Comparison of ENCODE assay signal across 8 mouse cellular contexts in genomic region chr3:68542944-68543501, GRCm38 (mm10).
DNase-seq lines count a peak whose midpoint lies in the region; ATAC-seq and TF ChIP-seq lines count a peak whose summit lies in the region.

No protein-coding gene starts in this region.

- H3K36me3 ChIP-seq in C2C12 (ENCODE audit: control insufficient read depth, insufficient read depth), result peaks cover 7% of the 10 kb centered on the region
- no peaks in the 10 kb centered on the region for H3K36me3 ChIP-seq in heart, embryonic 11.5 days (ENCODE audit: control insufficient read depth, insufficient read depth, low read length)
- no peaks in the 10 kb centered on the region for H3K36me3 ChIP-seq in kidney, embryonic 14.5 days (ENCODE audit: control insufficient read depth, insufficient read depth, low read length)
- H3K36me3 ChIP-seq in limb, embryonic 12.5 days, result no peaks in the 10 kb centered on the region
- H3K36me3 ChIP-seq in midbrain, embryonic 13.5 days, result no peaks in the 10 kb centered on the region
- H3K36me3 ChIP-seq in stomach, postnatal 0 days (ENCODE audit: control insufficient read depth, insufficient read depth, low read length), result no peaks in the 10 kb centered on the region

- no peaks in the 10 kb centered on the region for H3K9me3 ChIP-seq in heart, embryonic 11.5 days (replicated peaks; ENCODE audit: control insufficient read depth, low read length)
- no peaks in the 10 kb centered on the region for H3K9me3 ChIP-seq in kidney, embryonic 14.5 days (ENCODE audit: control insufficient read depth, low read length)
- H3K9me3 ChIP-seq in limb, embryonic 12.5 days, result peaks cover 6% of the 10 kb centered on the region; the same call in 1 of the 2 replicates
- H3K9me3 ChIP-seq in midbrain, embryonic 13.5 days, result no peaks in the 10 kb centered on the region
- no peaks in the 10 kb centered on the region for H3K9me3 ChIP-seq in stomach, postnatal 0 days (ENCODE audit: control insufficient read depth, low read length)

- H3K27ac ChIP-seq in embryonic fibroblast, embryonic 13.5 days (ENCODE audit: insufficient read depth, low read length), result peak overlapping the region; percentile 75; the same call in 1 of the 2 replicates
- no peak overlapping the region for H3K27ac ChIP-seq in heart, embryonic 11.5 days (ENCODE audit: low read depth, low read length)
- no peak overlapping the region for H3K27ac ChIP-seq in kidney, embryonic 14.5 days (ENCODE audit: low read depth, low read length)
- H3K27ac ChIP-seq in limb, embryonic 12.5 days, result no peak overlapping the region
- no peak overlapping the region for H3K27ac ChIP-seq in midbrain, embryonic 13.5 days
- 0 out of 2 replicates have a peak overlapping the region, but pooled peaks have one; percentile 18 for H3K27ac ChIP-seq in stomach, postnatal 0 days (replicated peaks)

- no peak for TF ChIP-seq CTCF in C2C12 (IDR thresholded peaks at IDR 0.05; ENCODE audit: control insufficient read depth, insufficient read depth, insufficient read length)
- TF ChIP-seq CTCF in embryonic fibroblast, embryonic 13.5 days (IDR thresholded peaks at IDR 0.05; ENCODE audit: borderline replicate concordance, insufficient read depth, low read length), result no peak
- peak; percentile 80 for TF ChIP-seq CTCF in stomach, postnatal 0 days (IDR thresholded peaks at IDR 0.05; ENCODE audit: low read depth)

- no peaks in the 10 kb centered on the region for H3K27me3 ChIP-seq in C2C12 (ENCODE audit: control insufficient read depth, insufficient read depth, insufficient read length)
- H3K27me3 ChIP-seq in heart, embryonic 11.5 days (ENCODE audit: control insufficient read depth, insufficient read depth, low read length), result no peaks in the 10 kb centered on the region
- no peaks in the 10 kb centered on the region for H3K27me3 ChIP-seq in kidney, embryonic 14.5 days (ENCODE audit: control insufficient read depth, insufficient read depth, low read length)
- peaks cover 7% of the 10 kb centered on the region for H3K27me3 ChIP-seq in limb, embryonic 12.5 days
- H3K27me3 ChIP-seq in midbrain, embryonic 13.5 days, result no peaks in the 10 kb centered on the region
- no peaks in the 10 kb centered on the region for H3K27me3 ChIP-seq in stomach, postnatal 0 days (ENCODE audit: control insufficient read depth, insufficient read depth, low read length)

- H3K4me2 ChIP-seq in heart, embryonic 11.5 days, result peak overlapping the region; percentile 67
- H3K4me2 ChIP-seq in kidney, embryonic 14.5 days (replicated peaks; ENCODE audit: low read depth, low read length), result peak overlapping the region; percentile 37
- peak overlapping the region; percentile 52 for H3K4me2 ChIP-seq in limb, embryonic 12.5 days
- peak overlapping the region; percentile 51 for H3K4me2 ChIP-seq in midbrain, embryonic 13.5 days (replicated peaks)
- H3K4me2 ChIP-seq in stomach, postnatal 0 days (replicated peaks; ENCODE audit: low read depth), result peak overlapping the region; percentile 49

- peaks cover 3% of the 10 kb centered on the region; the same call in 1 of the 2 replicates for H3K4me1 ChIP-seq in embryonic fibroblast, embryonic 13.5 days (ENCODE audit: control insufficient read depth, insufficient read depth, low read length)
- peaks cover 20% of the 10 kb centered on the region for H3K4me1 ChIP-seq in heart, embryonic 11.5 days (ENCODE audit: control insufficient read depth, insufficient read depth, low read length)
- H3K4me1 ChIP-seq in kidney, embryonic 14.5 days (ENCODE audit: control insufficient read depth, insufficient read depth, low read length), result no peaks in the 10 kb centered on the region
- no peaks in the 10 kb centered on the region; the same call in 1 of the 2 replicates for H3K4me1 ChIP-seq in limb, embryonic 12.5 days (replicated peaks)
- H3K4me1 ChIP-seq in midbrain, embryonic 13.5 days (replicated peaks), result peaks cover 22% of the 10 kb centered on the region
- H3K4me1 ChIP-seq in stomach, postnatal 0 days (replicated peaks; ENCODE audit: control insufficient read depth, insufficient read depth), result no peaks in the 10 kb centered on the region

- peaks cover 31% of the 10 kb centered on the region for H3K79me3 ChIP-seq in C2C12 (ENCODE audit: low read depth)

- DNase-seq in brain, adult 2 months (ENCODE audit: low read depth, low spot score), result peak; percentile 89
- peak; percentile 61 for DNase-seq in stomach, postnatal 0 days (ENCODE audit: low spot score)

- no peak for TF ChIP-seq EP300 in stomach, postnatal 0 days (optimal IDR thresholded peaks at IDR 0.05)

- no peak overlapping the region for H3K4me3 ChIP-seq in C2C12 (ENCODE audit: insufficient read depth, poor library complexity, severe bottlenecking)
- H3K4me3 ChIP-seq in embryonic fibroblast, embryonic 13.5 days (ENCODE audit: insufficient read depth, low read length), result peak overlapping the region; percentile 27
- peak overlapping the region; percentile 18 for H3K4me3 ChIP-seq in heart, embryonic 11.5 days (ENCODE audit: low read depth, low read length)
- peak overlapping the region; percentile 21; the same call in 1 of the 2 replicates for H3K4me3 ChIP-seq in kidney, embryonic 14.5 days (ENCODE audit: low read length)
- H3K4me3 ChIP-seq in limb, embryonic 12.5 days (replicated peaks), result peak overlapping the region; percentile 26
- H3K4me3 ChIP-seq in midbrain, embryonic 13.5 days (replicated peaks), result peak overlapping the region; percentile 21
- peak overlapping the region; percentile 24; the same call in 1 of the 2 replicates for H3K4me3 ChIP-seq in stomach, postnatal 0 days (ENCODE audit: low read depth, low read length)

- H3K79me2 ChIP-seq in C2C12 (ENCODE audit: control insufficient read depth, insufficient read depth), result peaks cover 82% of the 10 kb centered on the region

- ATAC-seq in heart, embryonic 11.5 days (replicated peaks; ENCODE audit: insufficient number of reproducible peaks, low FRiP score, low TSS enrichment), result peak; percentile 72; the same call in 1 of the 2 replicates
- ATAC-seq in kidney, embryonic 14.5 days (ENCODE audit: low FRiP score, low TSS enrichment), result peak; percentile 90
- peak; percentile 53; the same call in 1 of the 2 replicates for ATAC-seq in limb, embryonic 12.5 days (ENCODE audit: insufficient number of reproducible peaks, insufficient read depth, low FRiP score, low TSS enrichment, low read depth)
- ATAC-seq in midbrain, embryonic 13.5 days, result peak; percentile 86
- peak; percentile 86 for ATAC-seq in stomach, postnatal 0 days (ENCODE audit: low FRiP score, low TSS enrichment)

- TF ChIP-seq POLR2A in embryonic fibroblast, embryonic 13.5 days (IDR thresholded peaks at IDR 0.05; ENCODE audit: low read depth, low read length), result peak; percentile 56

- H3ac ChIP-seq in C2C12 (ENCODE audit: control insufficient read depth, insufficient read length, low read depth), result peak overlapping the region; percentile 19

- peak overlapping the region; percentile 52; the same call in 1 of the 2 replicates for H3K9ac ChIP-seq in heart, embryonic 11.5 days (ENCODE audit: low read depth, low read length)
- H3K9ac ChIP-seq in kidney, embryonic 14.5 days (ENCODE audit: low read depth, low read length), result no peak overlapping the region
- no peak overlapping the region for H3K9ac ChIP-seq in limb, embryonic 12.5 days (replicated peaks)
- no peak overlapping the region; the same call in 1 of the 2 replicates for H3K9ac ChIP-seq in midbrain, embryonic 13.5 days (replicated peaks)
- H3K9ac ChIP-seq in stomach, postnatal 0 days (ENCODE audit: low read length), result no peak overlapping the region

- 6% methylated on average over 7 of the region's 7 CpGs for WGBS in heart, embryonic 11.5 days (ENCODE audit: insufficient replicate concordance)
- 6% methylated on average over 7 of the region's 7 CpGs for WGBS in kidney, embryonic 14.5 days
- WGBS in limb, embryonic 12.5 days, result 6% methylated on average over 7 of the region's 7 CpGs
- WGBS in midbrain, embryonic 13.5 days, result 4% methylated on average over 7 of the region's 7 CpGs
- 8% methylated on average over 7 of the region's 7 CpGs for WGBS in stomach, postnatal 0 days

TF ChIP-seq in C2C12, 6 proteins besides CTCF, POLR2A, EP300 and RAD21:
- TF ChIP-seq USF1 (IDR thresholded peaks at IDR 0.05; ENCODE audit: low read depth), result no peak
- TF ChIP-seq CEBPB (IDR thresholded peaks at IDR 0.05; ENCODE audit: low read depth), result no peak
- no peak for TF ChIP-seq MYOD1 (IDR thresholded peaks at IDR 0.05; ENCODE audit: control insufficient read depth, insufficient read length, low read depth)
- no peak for TF ChIP-seq MAX (IDR thresholded peaks at IDR 0.05)
- TF ChIP-seq FOSL1 (IDR thresholded peaks at IDR 0.05; ENCODE audit: insufficient read depth, low read length, poor library complexity, severe bottlenecking), result no peak

Comparison
In these comparisons a context has a peak if more than half of its experiments do, and no peak if none do; other contexts are left out.
1. H3K27ac ChIP-seq: peak in embryonic fibroblast, embryonic 13.5 days (single experiment) and stomach, postnatal 0 days (single experiment); none in heart, embryonic 11.5 days (single experiment), kidney, embryonic 14.5 days (single experiment), limb, embryonic 12.5 days (single experiment) and midbrain, embryonic 13.5 days (single experiment).
2. Peak in every context shown above with its lines, with median percentiles within 50 percentile points of each other: ATAC-seq and H3K4me2 ChIP-seq.